Mouse (Mus musculus) liver, embryonic 14.5 days (tissue): ENCODE data around the gene Ccdc18.

Source experiments
- CTCF ChIP-seq: IDR thresholded peaks from 2 replicates; pipeline ENCODE4 v1.5.1; 2016; ENCODE audit warnings: antibody characterized with exemption, low read depth, control low read depth
- EP300 ChIP-seq: IDR thresholded peaks from 2 replicates; pipeline ENCODE4 v1.6.1; 2016; ENCODE audit warnings: antibody characterized with exemption, low read depth

- TF ChIP-seq CTCF (no peak), EP300 (no peak)
Measured at GRCm38 (mm10) chr5:108226159-108226558, 93.5 kb downstream of the Ccdc18 start.
